In genomic region chr7:126053618-126054017, GRCm38 (mm10) we compare ENCODE assay signal across 31 mouse cellular contexts. TPM values are rescaled to one million over a fixed set of nuclear protein-coding genes. Genes with fewer than 3 reads are reported as not detected.
DNase-seq lines count a peak whose midpoint lies in the region; ATAC-seq and TF ChIP-seq lines count a peak whose summit lies in the region.
"Had no signal": no experiment of that assay in that cellular context is flagged by ENCODE, and none has a peak within 500 bp of the region (broad histone marks: within the 10 kb centered on the region; RNA-seq: fewer than 3 reads in every experiment).

No protein-coding gene starts in this region.

- peaks cover 77% of the 10 kb centered on the region for H3K4me1 ChIP-seq in hindbrain, embryonic 10.5 days (replicated peaks)
- 0 out of 2 replicates have a peak, but pooled peaks cover 3% of the 10 kb centered on the region for H3K4me1 ChIP-seq in hindbrain, embryonic 11.5 days (replicated peaks; ENCODE audit: control insufficient read depth, insufficient read depth, low read length)
- peaks cover 28% of the 10 kb centered on the region for H3K4me1 ChIP-seq in hindbrain, embryonic 16.5 days (ENCODE audit: control insufficient read depth, insufficient read depth, low read depth, low read length)

- no peak overlapping the region for H3K9ac ChIP-seq in hindbrain, embryonic 11.5 days (ENCODE audit: low read depth, low read length)
- no peak overlapping the region for H3K9ac ChIP-seq in hindbrain, embryonic 16.5 days (ENCODE audit: low read depth, low read length)
- H3K9ac ChIP-seq: forebrain, embryonic 12.5 days; heart, embryonic 12.5 days; liver, embryonic 14.5 days; midbrain, embryonic 15.5 days; neural tube, embryonic 12.5 days had no signal

- H3K4me3 ChIP-seq in hindbrain, embryonic 10.5 days = no peak overlapping the region
- no peak overlapping the region for H3K4me3 ChIP-seq in hindbrain, embryonic 11.5 days (ENCODE audit: low read depth, low read length)
- no peak overlapping the region for H3K4me3 ChIP-seq in hindbrain, embryonic 16.5 days (ENCODE audit: low read length)
- H3K4me3 ChIP-seq: forebrain, embryonic 12.5 days; heart, adult 2 months; heart, embryonic 12.5 days; midbrain, embryonic 15.5 days; myocyte; neural tube, embryonic 12.5 days had no signal

- no peak overlapping the region for H3K4me2 ChIP-seq in hindbrain, embryonic 11.5 days (replicated peaks; ENCODE audit: low read depth, low read length)
- no peak overlapping the region for H3K4me2 ChIP-seq in hindbrain, embryonic 16.5 days (ENCODE audit: low read length)
- H3K4me2 ChIP-seq: forebrain, embryonic 12.5 days; heart, embryonic 12.5 days; midbrain, embryonic 15.5 days; neural tube, embryonic 12.5 days had no signal

- TF ChIP-seq CTCF in brain, embryonic 14.5 days (IDR thresholded peaks at IDR 0.05; ENCODE audit: borderline replicate concordance, extremely low read depth, insufficient read depth, insufficient read length) = no peak

- ATAC-seq in hindbrain, embryonic 11.5 days (ENCODE audit: low FRiP score) = no peak
- 0 out of 2 replicates have a peak, but pooled peaks have one; percentile 48 for ATAC-seq in hindbrain, embryonic 16.5 days
- ATAC-seq: activated CD4-positive, CD25-positive, alpha-beta regulatory T cell, adult 4 months; CD4-positive, CD25-positive, alpha-beta regulatory T cell, adult 4 months had no signal

- 0 out of 2 replicates have a peak overlapping the region, but pooled peaks have one; percentile 25 for H3K27ac ChIP-seq in hindbrain, embryonic 10.5 days
- H3K27ac ChIP-seq in hindbrain, embryonic 11.5 days (ENCODE audit: low read depth, low read length) = no peak overlapping the region
- H3K27ac ChIP-seq in hindbrain, embryonic 16.5 days (ENCODE audit: low read depth, low read length) = no peak overlapping the region; the same call in 1 of the 2 replicates
- H3K27ac ChIP-seq: forebrain, embryonic 12.5 days; heart, adult 2 months; kidney, postnatal 0 days; liver, embryonic 14.5 days; macrophage; neural tube, embryonic 12.5 days had no signal

- peak; percentile 22 for DNase-seq in hindbrain, embryonic 10.5 days (ENCODE audit: low spot score)
- DNase-seq in hindbrain, embryonic 11.5 days (ENCODE audit: low spot score) = no peak
- DNase-seq in MN1 (ENCODE audit: low spot score) = peak; percentile 43
- DNase-seq in brain, embryonic 14.5 days (ENCODE audit: low read depth) = peak; percentile 64
- no peak for DNase-seq in gastrocnemius, adult 8-10 months (ENCODE audit: low spot score in 2 of 2)
- no peak for DNase-seq in frontal cortex, adult 2 months (ENCODE audit: extremely low spot score in 1 of 2, low spot score in 1 of 2)
- DNase-seq: adrenal gland, adult 2 months; cerebellum, adult 9-10 months; gastrocnemius, postnatal 36 days; heart, adult 2 months; heart, postnatal 4 days; kidney, adult 2 months; layer of hippocampus, postnatal 36 days; liver; lung, adult 2 months; lung, postnatal 10 days; thymus, postnatal 4 days had no signal

- WGBS in hindbrain, embryonic 10.5 days = 80% methylated on average over 7 of the region's 7 CpGs
- WGBS in hindbrain, embryonic 11.5 days = 73% methylated on average over 7 of the region's 7 CpGs
- WGBS in hindbrain, embryonic 16.5 days = 52% methylated on average over 7 of the region's 7 CpGs

- no peaks in the 10 kb centered on the region for H3K36me3 ChIP-seq in hindbrain, embryonic 10.5 days
- H3K36me3 ChIP-seq in hindbrain, embryonic 11.5 days (ENCODE audit: control insufficient read depth, insufficient read depth, low read length) = no peaks in the 10 kb centered on the region
- H3K36me3 ChIP-seq in hindbrain, embryonic 16.5 days (ENCODE audit: control insufficient read depth, insufficient read depth, low read length) = no peaks in the 10 kb centered on the region
- H3K36me3 ChIP-seq: forebrain, embryonic 12.5 days; heart, embryonic 12.5 days; midbrain, embryonic 15.5 days; neural tube, embryonic 12.5 days had no signal

- H3K27me3 ChIP-seq in hindbrain, embryonic 10.5 days (ENCODE audit: insufficient read depth, poor library complexity, severe bottlenecking) = peaks cover 13% of the 10 kb centered on the region
- no peaks in the 10 kb centered on the region for H3K27me3 ChIP-seq in hindbrain, embryonic 11.5 days (ENCODE audit: control insufficient read depth, insufficient read depth, low read length)
- H3K27me3 ChIP-seq in hindbrain, embryonic 16.5 days (replicated peaks; ENCODE audit: control insufficient read depth, insufficient read depth, low read length) = peaks cover 2% of the 10 kb centered on the region; the same call in 1 of the 2 replicates
- H3K27me3 ChIP-seq: midbrain, embryonic 15.5 days; neural tube, embryonic 12.5 days had no signal

- no peak for TF ChIP-seq POLR2A in brain, embryonic 14.5 days (IDR thresholded peaks at IDR 0.05; ENCODE audit: borderline replicate concordance, extremely low read depth, insufficient read depth, insufficient read length, poor library complexity, severe bottlenecking)

- no peaks in the 10 kb centered on the region for H3K9me3 ChIP-seq in hindbrain, embryonic 10.5 days
- no peaks in the 10 kb centered on the region for H3K9me3 ChIP-seq in hindbrain, embryonic 11.5 days (ENCODE audit: control insufficient read depth, low read length)
- no peaks in the 10 kb centered on the region for H3K9me3 ChIP-seq in hindbrain, embryonic 16.5 days (ENCODE audit: control insufficient read depth, low read length)
- H3K9me3 ChIP-seq: forebrain, embryonic 12.5 days; heart, embryonic 12.5 days; midbrain, embryonic 15.5 days; neural tube, embryonic 12.5 days had no signal

RNA-seq across cellular contexts. Expression of gene Gsg1l, which starts 28.6 kb away (rescaled TPM):
- polyA plus RNA-seq in hindbrain, embryonic 10.5 days (2016; fragmentation: Nextera tagmentation; extraction: Ambion mirVana) = 3.2 and 4.7 TPM in 2 replicates
- polyA plus RNA-seq in hindbrain, embryonic 11.5 days (2014; fragmentation: Nextera tagmentation; extraction: Ambion mirVana) = 2.7 and 4.6 TPM in 2 replicates
- polyA plus RNA-seq in brain, embryonic 14.5 days (2012; rRNA removed) = 16.8 and 26.6 TPM in 2 replicates
- polyA plus RNA-seq in hindbrain, embryonic 16.5 days (2015; fragmentation: Nextera tagmentation; extraction: Ambion mirVana) = 16.9 and 20.3 TPM in 2 replicates
- total RNA-seq in gastrocnemius, adult 8-10 months (2022) = under 1 TPM in 1 of 4 experiments, not detected in 3; 0.07 TPM
- 47.9 and 61.1 TPM in 2 replicates for polyA plus RNA-seq in frontal cortex, adult 2 months (2012; rRNA removed)
- total RNA-seq: gastrocnemius, postnatal 36 days; megakaryocyte-erythroid progenitor cell, adult 5-6 weeks had no signal
- polyA plus RNA-seq: activated CD4-positive, CD25-positive, alpha-beta regulatory T cell, adult 4 months; CD4-positive, CD25-positive, alpha-beta regulatory T cell, adult 4 months; erythroblast, embryonic 14.5 days; myocyte; thymus, postnatal 0 days had no signal

Comparison
In these comparisons a context has a peak if more than half of its experiments do, and no peak if none do; other contexts are left out.
1. DNase-seq: peak in hindbrain, embryonic 10.5 days (single experiment), MN1 (single experiment) and brain, embryonic 14.5 days (single experiment); none in hindbrain, embryonic 11.5 days (single experiment), gastrocnemius, adult 8-10 months (0 of 2) and frontal cortex, adult 2 months (0 of 2).